ENCODE assay signal across 12 mouse cellular contexts in the genomic region with DNA sequence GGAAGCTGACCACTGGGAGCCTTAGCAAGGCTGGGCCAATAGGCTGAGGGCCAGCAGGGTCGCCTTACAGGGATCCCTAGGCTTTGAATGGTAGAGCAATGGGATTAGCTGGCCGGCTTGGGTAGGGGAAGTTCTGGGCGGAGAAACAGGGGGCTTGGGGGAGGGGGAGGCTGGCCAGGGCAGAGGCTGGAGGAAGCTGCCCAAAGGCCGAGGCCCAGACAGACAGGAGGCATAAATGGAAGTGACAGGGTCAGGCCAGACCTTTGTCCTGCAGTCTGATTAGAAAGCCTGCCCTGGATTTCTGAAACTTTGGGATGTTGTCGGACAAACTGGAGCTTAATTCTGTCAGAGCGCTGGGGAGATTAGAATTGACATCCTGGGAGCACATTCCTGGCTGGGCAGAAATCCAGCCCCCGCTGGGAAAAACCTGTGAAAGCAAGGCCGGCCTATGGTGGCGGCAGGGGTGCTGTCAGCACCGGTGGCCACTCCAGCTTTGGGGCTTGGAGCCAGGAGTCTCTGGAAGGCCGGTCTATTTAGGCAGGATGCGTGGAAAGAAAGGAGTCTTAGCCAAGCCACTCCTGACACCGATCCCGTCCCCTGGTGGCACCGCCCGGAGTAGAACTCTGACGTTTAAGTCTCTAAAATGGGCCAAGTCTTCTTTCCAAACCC.
DNase-seq lines count a peak whose midpoint lies in the region; ATAC-seq and TF ChIP-seq lines count a peak whose summit lies in the region.
"Had no signal": no experiment of that assay in that cellular context is flagged by ENCODE, and none has a peak within 500 bp of the region (broad histone marks: within the 10 kb centered on the region; RNA-seq: fewer than 3 reads in every experiment).

No protein-coding gene starts in this region.

- no peak overlapping the region for H3K4me2 ChIP-seq in lung, postnatal 0 days (replicated peaks; ENCODE audit: low read depth, low read length)

- no peaks in the 10 kb centered on the region for H3K27me3 ChIP-seq in heart, adult 2 months (ENCODE audit: control insufficient read depth, insufficient read depth, low read length)
- no peaks in the 10 kb centered on the region for H3K27me3 ChIP-seq in lung, postnatal 0 days (replicated peaks; ENCODE audit: insufficient read depth, low read length)

- intact Hi-C loops in gastrocnemius, adult 2 months (cut with DNase I), result no loop called here
- intact Hi-C loops in heart, adult 2 months (cut with DNase I), result loop anchor here (1.0 kb wide), 1 partner anchor 22 kb away; no protein-coding TSS in a partner anchor

- no peaks in the 10 kb centered on the region; the same call in 1 of the 2 replicates for H3K36me3 ChIP-seq in heart, adult 2 months (ENCODE audit: control insufficient read depth, insufficient read depth, low read length)
- no peaks in the 10 kb centered on the region for H3K36me3 ChIP-seq in lung, postnatal 0 days (ENCODE audit: insufficient read depth, low read length)

- H3K27ac ChIP-seq in gastrocnemius, adult 2 months, result peak overlapping the region; percentile 82
- H3K27ac ChIP-seq in heart, adult 2 months, result peak overlapping the region; percentile 78
- H3K27ac ChIP-seq in lung, postnatal 0 days (ENCODE audit: low read length), result peak overlapping the region; percentile 51
- H3K27ac ChIP-seq: kidney, postnatal 0 days had no signal

- TF ChIP-seq EP300 in heart, adult 2 months (IDR thresholded peaks at IDR 0.05; ENCODE audit: insufficient read depth, low read depth, low read length), result no peak
- no peak for TF ChIP-seq EP300 in lung, postnatal 0 days (IDR thresholded peaks at IDR 0.05)

- TF ChIP-seq POLR2A in heart, adult 2 months (IDR thresholded peaks at IDR 0.05; ENCODE audit: insufficient read depth, low read depth, low read length), result no peak

- H3K4me1 ChIP-seq in heart, adult 2 months (ENCODE audit: control insufficient read depth, insufficient read depth, low read length), result peaks cover 31% of the 10 kb centered on the region
- H3K4me1 ChIP-seq in lung, postnatal 0 days (ENCODE audit: insufficient read depth, low read depth, low read length), result no peaks in the 10 kb centered on the region

- peak; percentile 77 for DNase-seq in gastrocnemius, adult 2 months
- no peak for DNase-seq in gastrocnemius, adult 8-10 months (ENCODE audit: low spot score in 2 of 2)
- peak; percentile 67 for DNase-seq in cerebellum, adult 11-12 months
- peak; percentile 71 to 79 for DNase-seq in heart, adult 2 months
- DNase-seq in lung, postnatal 0 days (ENCODE audit: low spot score), result no peak
- DNase-seq in ovary, adult 18-20 months (ENCODE audit: low spot score), result no peak
- DNase-seq in right cerebral cortex, postnatal 25 days, result no peak
- DNase-seq: adrenal gland, adult 8-10 months; liver, postnatal 0 days; thymus, postnatal 14 days had no signal

- no peaks in the 10 kb centered on the region for H3K79me2 ChIP-seq in heart, adult 2 months (replicated peaks; ENCODE audit: control insufficient read depth, insufficient read depth, low read length)

- peak overlapping the region; percentile 13; the same call in 1 of the 2 replicates for H3K9ac ChIP-seq in heart, adult 2 months (ENCODE audit: low read depth, low read length)
- no peak overlapping the region for H3K9ac ChIP-seq in lung, postnatal 0 days (replicated peaks; ENCODE audit: low read depth)
- H3K9ac ChIP-seq: liver, postnatal 0 days had no signal

- peak overlapping the region; percentile 54 for H3K4me3 ChIP-seq in gastrocnemius, adult 2 months
- H3K4me3 ChIP-seq in heart, adult 2 months, result no peak overlapping the region; the same call in 1 of the 2 replicates
- no peak overlapping the region for H3K4me3 ChIP-seq in lung, postnatal 0 days (ENCODE audit: low read depth, low read length)

- no peaks in the 10 kb centered on the region for H3K9me3 ChIP-seq in lung, postnatal 0 days (ENCODE audit: low read length)

- WGBS in heart, adult 2 months, result 11% methylated on average over 17 of the region's 17 CpGs
- 38% methylated on average over 17 of the region's 17 CpGs for WGBS in lung, postnatal 0 days

- ATAC-seq in lung, postnatal 0 days, result peak; percentile 49; the same call in 1 of the 2 replicates
- no peak for ATAC-seq in inflammation-experienced regulatory T-cells, adult 6 months
- ATAC-seq: liver, postnatal 0 days had no signal

- TF ChIP-seq CTCF in gastrocnemius, adult 2 months (IDR thresholded peaks at IDR 0.05), result no peak; the same call in 1 of the 2 replicates
- peak; percentile 52 for TF ChIP-seq CTCF in heart, adult 2 months (IDR thresholded peaks at IDR 0.05)
- no peak for TF ChIP-seq CTCF in lung, postnatal 0 days (IDR thresholded peaks at IDR 0.05)

Comparison
In these comparisons a context has a peak if more than half of its experiments do, and no peak if none do; other contexts are left out.
1. DNase-seq: peak in gastrocnemius, adult 2 months (single experiment), cerebellum, adult 11-12 months (single experiment) and heart, adult 2 months (2 of 2); none in gastrocnemius, adult 8-10 months (0 of 2), lung, postnatal 0 days (single experiment), ovary, adult 18-20 months (single experiment) and right cerebral cortex, postnatal 25 days (single experiment).
2. Peak in every context shown above with its lines, with median percentiles within 50 percentile points of each other: H3K27ac ChIP-seq.